In the genomic region with DNA sequence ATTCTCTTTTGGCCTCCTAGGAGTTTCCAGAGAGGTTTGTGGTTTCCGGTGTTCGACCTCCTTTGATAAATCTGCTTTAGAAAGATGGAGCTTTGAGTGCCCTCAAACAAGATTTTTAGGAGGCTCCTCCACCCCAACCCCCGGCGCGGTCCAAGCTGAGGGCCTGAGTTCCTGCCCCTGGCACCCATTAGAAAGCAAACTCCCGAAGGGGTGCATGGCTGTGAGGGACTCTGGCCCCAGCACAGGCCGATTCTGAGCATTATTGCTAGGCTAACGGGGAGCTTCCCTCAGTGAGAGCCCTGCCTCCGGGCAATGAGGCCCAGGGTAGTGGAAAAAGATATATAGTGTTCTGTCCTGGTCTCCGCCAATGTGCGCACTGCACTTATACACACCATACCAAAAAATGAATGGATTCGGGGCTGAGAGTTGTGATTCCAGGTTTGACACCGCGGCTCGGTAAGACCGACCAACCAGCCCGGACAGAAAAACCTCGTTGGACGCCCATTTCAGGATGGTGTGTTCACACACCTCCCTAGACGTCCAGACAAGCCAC, we compare ENCODE assay signal across 7 mouse cellular contexts. TPM values are rescaled to one million over a fixed set of nuclear protein-coding genes. Genes with fewer than 3 reads are reported as not detected.
A peak's percentile ranks its signal among the peaks of the same experiment; 100 is the strongest.
DNase-seq lines count a peak whose midpoint lies in the region; ATAC-seq lines count a peak whose summit lies in the region.

No protein-coding gene starts in this region.

- no peaks in the 10 kb centered on the region for H3K9me3 ChIP-seq in liver, embryonic 11.5 days (ENCODE audit: control insufficient read depth, low read length)
- no peaks in the 10 kb centered on the region for H3K9me3 ChIP-seq in embryonic facial prominence, embryonic 14.5 days (ENCODE audit: control insufficient read depth, low read length)
- no peaks in the 10 kb centered on the region for H3K9me3 ChIP-seq in hindbrain, embryonic 13.5 days
- H3K9me3 ChIP-seq in midbrain, embryonic 16.5 days (replicated peaks; ENCODE audit: control insufficient read depth, low read length, poor library complexity, severe bottlenecking) = no peaks in the 10 kb centered on the region

- peaks cover 2% of the 10 kb centered on the region; the same call in 1 of the 2 replicates for H3K36me3 ChIP-seq in liver, embryonic 11.5 days (ENCODE audit: control insufficient read depth, insufficient read depth, low read length)
- peaks cover 7% of the 10 kb centered on the region; the same call in 1 of the 2 replicates for H3K36me3 ChIP-seq in embryonic facial prominence, embryonic 14.5 days (ENCODE audit: control insufficient read depth, insufficient read depth, low read length)
- H3K36me3 ChIP-seq in hindbrain, embryonic 13.5 days = peaks cover 22% of the 10 kb centered on the region
- H3K36me3 ChIP-seq in midbrain, embryonic 16.5 days (ENCODE audit: control insufficient read depth, insufficient read depth, low read length) = peaks cover 8% of the 10 kb centered on the region; the same call in 1 of the 2 replicates

- no peak overlapping the region for H3K27ac ChIP-seq in liver, embryonic 11.5 days (ENCODE audit: low read depth, low read length)
- H3K27ac ChIP-seq in embryonic facial prominence, embryonic 14.5 days (replicated peaks; ENCODE audit: low read depth, low read length) = peak overlapping the region; percentile 83
- H3K27ac ChIP-seq in hindbrain, embryonic 13.5 days = peak overlapping the region; percentile 69; the same call in 1 of the 2 replicates
- H3K27ac ChIP-seq in midbrain, embryonic 16.5 days (ENCODE audit: low read length) = peak overlapping the region; percentile 81

- peak overlapping the region; percentile 99 for H3K4me2 ChIP-seq in liver, embryonic 11.5 days
- peak overlapping the region; percentile 91 for H3K4me2 ChIP-seq in embryonic facial prominence, embryonic 14.5 days (ENCODE audit: low read depth, low read length)
- peak overlapping the region; percentile 74 for H3K4me2 ChIP-seq in hindbrain, embryonic 13.5 days
- H3K4me2 ChIP-seq in midbrain, embryonic 16.5 days (ENCODE audit: low read length) = peak overlapping the region; percentile 96

- H3K4me1 ChIP-seq in liver, embryonic 11.5 days (replicated peaks; ENCODE audit: control insufficient read depth, insufficient read depth, low read length) = peaks cover 2% of the 10 kb centered on the region; the same call in 1 of the 2 replicates
- no peaks in the 10 kb centered on the region for H3K4me1 ChIP-seq in embryonic facial prominence, embryonic 14.5 days (ENCODE audit: control insufficient read depth, insufficient read depth, low read length)
- H3K4me1 ChIP-seq in hindbrain, embryonic 13.5 days (replicated peaks) = peaks cover 31% of the 10 kb centered on the region
- H3K4me1 ChIP-seq in midbrain, embryonic 16.5 days (ENCODE audit: control insufficient read depth, insufficient read depth, low read length) = peaks cover 10% of the 10 kb centered on the region

- no peak for DNase-seq in liver, embryonic 11.5 days (ENCODE audit: low spot score)
- no peak for DNase-seq in liver
- no peak for DNase-seq in embryonic facial prominence, embryonic 14.5 days (ENCODE audit: low spot score)
- no peak for DNase-seq in retina, embryonic 14.5 days (ENCODE audit: low spot score)
- DNase-seq in spleen, postnatal 14 days (ENCODE audit: low spot score in 2 of 2) = no peak

- no peaks in the 10 kb centered on the region for H3K27me3 ChIP-seq in liver, embryonic 11.5 days (replicated peaks; ENCODE audit: control insufficient read depth, insufficient read depth, low read length)
- H3K27me3 ChIP-seq in embryonic facial prominence, embryonic 14.5 days (replicated peaks; ENCODE audit: control insufficient read depth, insufficient read depth, low read length) = no peaks in the 10 kb centered on the region
- no peaks in the 10 kb centered on the region for H3K27me3 ChIP-seq in hindbrain, embryonic 13.5 days
- no peaks in the 10 kb centered on the region for H3K27me3 ChIP-seq in midbrain, embryonic 16.5 days (ENCODE audit: control insufficient read depth, insufficient read depth, low read depth, low read length)

- H3K9ac ChIP-seq in liver, embryonic 11.5 days (ENCODE audit: low read depth, low read length) = peak overlapping the region; percentile 87
- H3K9ac ChIP-seq in embryonic facial prominence, embryonic 14.5 days (ENCODE audit: low read depth, low read length) = peak overlapping the region; percentile 88
- peak overlapping the region; percentile 78 for H3K9ac ChIP-seq in hindbrain, embryonic 13.5 days
- H3K9ac ChIP-seq in midbrain, embryonic 16.5 days (ENCODE audit: low read depth, low read length) = peak overlapping the region; percentile 90

- peak overlapping the region; percentile 64; the same call in 1 of the 2 replicates for H3K4me3 ChIP-seq in liver, embryonic 11.5 days (ENCODE audit: low read depth, low read length)
- peak overlapping the region; percentile 55 for H3K4me3 ChIP-seq in embryonic facial prominence, embryonic 14.5 days (ENCODE audit: low read depth, low read length)
- H3K4me3 ChIP-seq in hindbrain, embryonic 13.5 days = peak overlapping the region; percentile 46
- peak overlapping the region; percentile 50 for H3K4me3 ChIP-seq in midbrain, embryonic 16.5 days (ENCODE audit: low read depth, low read length)

- no peak for ATAC-seq in liver, embryonic 11.5 days (replicated peaks; ENCODE audit: low FRiP score)
- ATAC-seq in embryonic facial prominence, embryonic 14.5 days (ENCODE audit: low read depth) = 0 out of 2 replicates have a peak, but pooled peaks have one; percentile 15
- 0 out of 2 replicates have a peak, but pooled peaks have one; percentile 12 for ATAC-seq in hindbrain, embryonic 13.5 days (ENCODE audit: low FRiP score)
- no peak for ATAC-seq in midbrain, embryonic 16.5 days

- WGBS in liver, embryonic 11.5 days = 80% methylated on average over 20 of the region's 20 CpGs
- 81% methylated on average over 20 of the region's 20 CpGs for WGBS in embryonic facial prominence, embryonic 14.5 days
- WGBS in hindbrain, embryonic 13.5 days = 86% methylated on average over 20 of the region's 20 CpGs
- 83% methylated on average over 20 of the region's 20 CpGs for WGBS in midbrain, embryonic 16.5 days

RNA-seq across cellular contexts. Expression of gene Wrb, which starts 14.7 kb away (rescaled TPM):
- 48.3 and 53.6 TPM in 2 replicates for polyA plus RNA-seq in liver, embryonic 11.5 days (2014; fragmentation: Nextera tagmentation; extraction: Ambion mirVana)
- polyA plus RNA-seq in embryonic facial prominence, embryonic 14.5 days (2014; fragmentation: Nextera tagmentation; extraction: Ambion mirVana) = 61.3 and 63.0 TPM in 2 replicates
- 169 and 172 TPM in 2 replicates for polyA plus RNA-seq in hindbrain, embryonic 13.5 days (2015; fragmentation: Nextera tagmentation; extraction: Ambion mirVana)
- 242 and 245 TPM in 2 replicates for polyA plus RNA-seq in midbrain, embryonic 16.5 days (2015; fragmentation: Nextera tagmentation; extraction: Ambion mirVana)

RNA-seq across cellular contexts. Expression of gene Lca5l, which starts 32.2 kb away (rescaled TPM):
- polyA plus RNA-seq in liver, embryonic 11.5 days (2014; fragmentation: Nextera tagmentation; extraction: Ambion mirVana) = 0.32 and 0.38 TPM in 2 replicates
- 1.8 and 2.1 TPM in 2 replicates for polyA plus RNA-seq in embryonic facial prominence, embryonic 14.5 days (2014; fragmentation: Nextera tagmentation; extraction: Ambion mirVana)
- 1.6 and 2.1 TPM in 2 replicates for polyA plus RNA-seq in hindbrain, embryonic 13.5 days (2015; fragmentation: Nextera tagmentation; extraction: Ambion mirVana)
- 1.7 and 2.4 TPM in 2 replicates for polyA plus RNA-seq in midbrain, embryonic 16.5 days (2015; fragmentation: Nextera tagmentation; extraction: Ambion mirVana)

RNA-seq across cellular contexts. Expression of gene Hmgn1, which starts 32.3 kb away (rescaled TPM):
- 450 and 470 TPM in 2 replicates for polyA plus RNA-seq in liver, embryonic 11.5 days (2014; fragmentation: Nextera tagmentation; extraction: Ambion mirVana)
- 528 and 592 TPM in 2 replicates for polyA plus RNA-seq in embryonic facial prominence, embryonic 14.5 days (2014; fragmentation: Nextera tagmentation; extraction: Ambion mirVana)
- polyA plus RNA-seq in hindbrain, embryonic 13.5 days (2015; fragmentation: Nextera tagmentation; extraction: Ambion mirVana) = 433 and 477 TPM in 2 replicates
- polyA plus RNA-seq in midbrain, embryonic 16.5 days (2015; fragmentation: Nextera tagmentation; extraction: Ambion mirVana) = 304 and 377 TPM in 2 replicates

RNA-seq across cellular contexts. Expression of gene Sh3bgr, which starts 40.4 kb away (rescaled TPM):
- 2.0 and 6.0 TPM in 2 replicates for polyA plus RNA-seq in liver, embryonic 11.5 days (2014; fragmentation: Nextera tagmentation; extraction: Ambion mirVana)
- 25.4 and 40.9 TPM in 2 replicates for polyA plus RNA-seq in embryonic facial prominence, embryonic 14.5 days (2014; fragmentation: Nextera tagmentation; extraction: Ambion mirVana)
- polyA plus RNA-seq in hindbrain, embryonic 13.5 days (2015; fragmentation: Nextera tagmentation; extraction: Ambion mirVana) = 1.6 and 2.9 TPM in 2 replicates
- polyA plus RNA-seq in midbrain, embryonic 16.5 days (2015; fragmentation: Nextera tagmentation; extraction: Ambion mirVana) = 1.5 and 2.3 TPM in 2 replicates

Comparison
In these comparisons a context has a peak if more than half of its experiments do, and no peak if none do; other contexts are left out.
1. ATAC-seq: peak in embryonic facial prominence, embryonic 14.5 days (single experiment) and hindbrain, embryonic 13.5 days (single experiment); none in liver, embryonic 11.5 days (single experiment) and midbrain, embryonic 16.5 days (single experiment).
2. Peak in every context shown above with its lines, with median percentiles within 50 percentile points of each other: H3K4me2 ChIP-seq, H3K4me3 ChIP-seq and H3K9ac ChIP-seq.